Mouse (Mus musculus) limb, embryonic 11.5 days (tissue): ENCODE data around the gene Spata32. TPM values are rescaled to one million over a fixed set of nuclear protein-coding genes. Genes with fewer than 3 reads are reported as not detected.
A peak's percentile ranks its signal among the peaks of the same experiment; 100 is the strongest.

ENCODE experiments used
- ATAC-seq: fragments of 200-750 bp; cut with Nextera tagmentation; 2 replicates; pipeline ENCODE4 v1.8.0; 2017; ENCODE audit warnings: low read depth; ENCODE audit not compliant: insufficient number of reproducible peaks, low FRiP score, low TSS enrichment
- DNase-seq: peaks from one replicate; pipeline ENCODE4 v3.0.0-alpha.2; 2015; ENCODE audit warnings: low spot score
- H3K27ac ChIP-seq: fragments of 300-500 bp; sonication (generic); replicated peaks from 2 replicates; pipeline ENCODE4 v1.5.1; 2014; ENCODE audit warnings: low read depth, mild to moderate bottlenecking, low read length
- H3K27me3 ChIP-seq: fragments of 300-500 bp; sonication (generic); 2 replicates; pipeline ENCODE4 v1.6.1; 2014; ENCODE audit warnings: mild to moderate bottlenecking, low read length, mixed read lengths; ENCODE audit not compliant: control insufficient read depth, insufficient read depth
- H3K36me3 ChIP-seq: fragments of 300-500 bp; sonication (generic); 2 replicates; pipeline ENCODE4 v1.6.1; 2014; ENCODE audit warnings: mild to moderate bottlenecking, low read length, moderate library complexity, mixed read lengths; ENCODE audit not compliant: control insufficient read depth, insufficient read depth
- H3K4me1 ChIP-seq: fragments of 300-500 bp; sonication (generic); 2 replicates; pipeline ENCODE4 v1.6.1; 2014; ENCODE audit warnings: low read length, mixed read lengths; ENCODE audit not compliant: control insufficient read depth, insufficient read depth
- H3K4me2 ChIP-seq: fragments of 300-500 bp; sonication (generic); 2 replicates; pipeline ENCODE4 v1.6.1; 2014; ENCODE audit warnings: low read depth, mild to moderate bottlenecking, moderate library complexity; ENCODE audit not compliant: severe bottlenecking
- H3K4me3 ChIP-seq: fragments of 300-500 bp; sonication (generic); 2 replicates; pipeline ENCODE4 v1.5.1; 2014; ENCODE audit warnings: low read depth, low read length
- H3K9ac ChIP-seq: fragments of 300-500 bp; sonication (generic); 2 replicates; pipeline ENCODE4 v1.6.1; 2014; ENCODE audit warnings: mild to moderate bottlenecking, low read length
- H3K9me3 ChIP-seq: fragments of 300-500 bp; sonication (generic); 2 replicates; pipeline ENCODE4 v1.6.1; 2016; ENCODE audit warnings: low read length; ENCODE audit not compliant: control insufficient read depth
- WGBS: fragments of 180-500 bp; shearing (Covaris S2); extraction: QIAGEN DNeasy Blood & Tissue Kit; methylation state at CpG from one replicate; pipeline ENCODE4 v1.1.7; 2014; 5-methylcytosine and 5-hydroxymethylcytosine counted together
- polyA plus RNA-seq: library from polyadenylated mRNA; unstranded; fragments of >200 nt; fragmentation: Nextera tagmentation; extraction: Ambion mirVana; gene quantifications from 2 replicates; pipeline ENCODE4 v1.2.1, GENCODE M21; 2014

The Spata32 gene
- polyA plus RNA-seq, 1 experiment from 2014 or later, result not detected

GRCm38 (mm10) chr11:103180426-103180825 lies 37.8 kb downstream of the Spata32 start:
- no peak overlapping the region for H3K27ac ChIP-seq
- H3K4me2 ChIP-seq, result no peak overlapping the region
- ATAC-seq (no peak), DNase-seq (no peak)
- no peak overlapping the region for H3K4me3 ChIP-seq
- no peaks in the 10 kb centered on the region for H3K27me3 ChIP-seq
- no peak overlapping the region for H3K9ac ChIP-seq
- H3K36me3 ChIP-seq, result no peaks in the 10 kb centered on the region
- H3K9me3 ChIP-seq, result no peaks in the 10 kb centered on the region
- 73% methylated on average over 1 of the region's 1 CpGs for WGBS
- H3K4me1 ChIP-seq, result no peaks in the 10 kb centered on the region

- 0 out of 2 replicates have a peak, but pooled peaks cover 6% of the 10 kb centered on the region for H3K4me1 ChIP-seq
- H3K27ac ChIP-seq, result no peak overlapping the region
- ATAC-seq (no peak), DNase-seq (no peak)
- no peak overlapping the region for H3K9ac ChIP-seq
- H3K27me3 ChIP-seq, result 0 out of 2 replicates have a peak, but pooled peaks cover 2% of the 10 kb centered on the region
- no peaks in the 10 kb centered on the region for H3K36me3 ChIP-seq
- 90% methylated on average over 8 of the region's 8 CpGs for WGBS
- H3K9me3 ChIP-seq, result no peaks in the 10 kb centered on the region
- no peak overlapping the region for H3K4me3 ChIP-seq
- H3K4me2 ChIP-seq, result no peak overlapping the region
These were observed 39.5 kb downstream of the Spata32 start for GRCm38 (mm10) chr11:103178748-103179147.

- Histone ChIP-seq H3K9me3 (no peaks in the 10 kb centered on the region), H3K4me2 (no peak overlapping the region), H3K4me1 (0 out of 2 replicates have a peak, but pooled peaks cover 6% of the 10 kb centered on the region), H3K4me3 (no peak overlapping the region), H3K27me3 (peaks cover 3% of the 10 kb centered on the region; the same call in 1 of the 2 replicates), H3K36me3 (no peaks in the 10 kb centered on the region), H3K27ac (no peak overlapping the region), H3K9ac (no peak overlapping the region)
- 83% methylated on average over 15 of the region's 15 CpGs for WGBS
- ATAC-seq (no peak), DNase-seq (no peak)
These were observed 40.3 kb downstream of the Spata32 start for GRCm38 (mm10) chr11:103177815-103178485.

- H3K27ac ChIP-seq, result no peak overlapping the region
- H3K4me2 ChIP-seq, result no peak overlapping the region
- no peaks in the 10 kb centered on the region for H3K9me3 ChIP-seq
- DNase-seq (no peak), ATAC-seq (no peak)
- 83% methylated on average over 5 of the region's 5 CpGs for WGBS
- H3K4me3 ChIP-seq, result no peak overlapping the region
- no peaks in the 10 kb centered on the region for H3K36me3 ChIP-seq
- 0 out of 2 replicates have a peak, but pooled peaks cover 6% of the 10 kb centered on the region for H3K4me1 ChIP-seq
- peaks cover 9% of the 10 kb centered on the region for H3K27me3 ChIP-seq
- H3K9ac ChIP-seq, result no peak overlapping the region
These were observed 41.0 kb downstream of the Spata32 start for GRCm38 (mm10) chr11:103177216-103177615.

GRCm38 (mm10) chr11:103176510-103176909 lies 41.7 kb downstream of the Spata32 start:
- Histone ChIP-seq H3K4me1 (0 out of 2 replicates have a peak, but pooled peaks cover 6% of the 10 kb centered on the region), H3K9me3 (no peaks in the 10 kb centered on the region), H3K4me3 (no peak overlapping the region), H3K36me3 (no peaks in the 10 kb centered on the region), H3K27me3 (peaks cover 16% of the 10 kb centered on the region), H3K9ac (no peak overlapping the region), H3K4me2 (no peak overlapping the region), H3K27ac (no peak overlapping the region)
- ATAC-seq (no peak), DNase-seq (no peak)
- 96% methylated on average over 1 of the region's 1 CpGs for WGBS

- no peak for DNase-seq
- H3K4me1 ChIP-seq, result 0 out of 2 replicates have a peak, but pooled peaks cover 6% of the 10 kb centered on the region
- no peaks in the 10 kb centered on the region for H3K9me3 ChIP-seq
- no peak overlapping the region for H3K27ac ChIP-seq
- no peak overlapping the region for H3K4me3 ChIP-seq
- 81% methylated on average over 14 of the region's 14 CpGs for WGBS
- H3K9ac ChIP-seq, result no peak overlapping the region
- no peak for ATAC-seq
- no peaks in the 10 kb centered on the region for H3K36me3 ChIP-seq
- H3K27me3 ChIP-seq, result peaks cover 23% of the 10 kb centered on the region
- H3K4me2 ChIP-seq, result no peak overlapping the region
These were observed 42.4 kb downstream of the Spata32 start for GRCm38 (mm10) chr11:103175688-103176442.

- Histone ChIP-seq H3K4me3 (no peak overlapping the region), H3K4me1 (peaks cover 11% of the 10 kb centered on the region; the same call in 1 of the 2 replicates), H3K27ac (no peak overlapping the region), H3K9ac (0 out of 2 replicates have a peak overlapping the region, but pooled peaks have one; percentile 12), H3K36me3 (no peaks in the 10 kb centered on the region), H3K27me3 (peaks cover 32% of the 10 kb centered on the region), H3K4me2 (no peak overlapping the region), H3K9me3 (no peaks in the 10 kb centered on the region)
- DNase-seq (no peak), ATAC-seq (no peak)
- 48% methylated on average over 8 of the region's 8 CpGs for WGBS
These were observed 43.3 kb downstream of the Spata32 start for GRCm38 (mm10) chr11:103174891-103175391.

- peaks cover 11% of the 10 kb centered on the region; the same call in 1 of the 2 replicates for H3K4me1 ChIP-seq
- no peaks in the 10 kb centered on the region for H3K36me3 ChIP-seq
- no peak overlapping the region for H3K4me2 ChIP-seq
- H3K9ac ChIP-seq, result no peak overlapping the region
- ATAC-seq (no peak), DNase-seq (no peak)
- H3K27ac ChIP-seq, result no peak overlapping the region
- no peak overlapping the region for H3K4me3 ChIP-seq
- H3K9me3 ChIP-seq, result no peaks in the 10 kb centered on the region
- H3K27me3 ChIP-seq, result peaks cover 37% of the 10 kb centered on the region
- 70% methylated on average over 5 of the region's 5 CpGs for WGBS
These were observed 43.8 kb downstream of the Spata32 start for GRCm38 (mm10) chr11:103174411-103174832.
